Mouse (Mus musculus): ENCODE data around the gene Bmp7. TPM values are rescaled to one million over a fixed set of nuclear protein-coding genes. Genes with fewer than 3 reads are reported as not detected.

The Bmp7 gene
- polyA plus RNA-seq, 1 experiment from 2014 or later: 2.7 TPM

DNA sequence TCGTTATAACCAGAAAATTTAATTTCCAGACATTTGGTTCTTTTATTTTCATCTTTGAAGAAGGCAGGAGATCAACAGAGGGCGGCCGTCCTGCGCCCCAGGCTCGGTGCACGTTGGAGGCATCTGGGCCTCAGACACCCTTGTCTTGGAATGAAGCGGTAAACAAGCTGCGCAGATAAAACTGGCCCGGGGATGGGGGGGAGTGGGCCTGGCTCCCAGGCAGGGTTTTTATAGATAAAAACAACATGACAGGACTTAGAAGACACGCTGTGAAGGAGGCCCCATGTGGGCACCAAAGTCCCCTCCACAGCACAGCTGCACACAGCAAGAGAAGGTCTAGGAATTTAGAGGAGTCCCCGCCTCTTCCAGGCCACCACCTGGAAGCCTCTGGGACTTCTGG is 10.6 kb upstream of the Bmp7 start:
- ATAC-seq (ENCODE audit: low read depth): no peak
- H3K4me1 ChIP-seq (ENCODE audit: control insufficient read depth, low read depth, low read length): no peaks in the 10 kb centered on the region
- H3K4me2 ChIP-seq (ENCODE audit: low read depth, low read length): no peak overlapping the region
- H3K9me3 ChIP-seq (replicated peaks; ENCODE audit: control insufficient read depth, low read length): no peaks in the 10 kb centered on the region
- no peaks in the 10 kb centered on the region for H3K27me3 ChIP-seq (ENCODE audit: control insufficient read depth, insufficient read depth, low read depth, low read length)
- no peak overlapping the region for H3K4me3 ChIP-seq (ENCODE audit: low read depth, low read length)
- WGBS (ENCODE audit: insufficient replicate concordance): 27% methylated on average over 11 of the region's 11 CpGs
- H3K9ac ChIP-seq (ENCODE audit: low read depth, low read length): no peak overlapping the region
- H3K36me3 ChIP-seq (ENCODE audit: control insufficient read depth, insufficient read depth): no peaks in the 10 kb centered on the region
- no peak overlapping the region for H3K27ac ChIP-seq (ENCODE audit: low read length)

DNA sequence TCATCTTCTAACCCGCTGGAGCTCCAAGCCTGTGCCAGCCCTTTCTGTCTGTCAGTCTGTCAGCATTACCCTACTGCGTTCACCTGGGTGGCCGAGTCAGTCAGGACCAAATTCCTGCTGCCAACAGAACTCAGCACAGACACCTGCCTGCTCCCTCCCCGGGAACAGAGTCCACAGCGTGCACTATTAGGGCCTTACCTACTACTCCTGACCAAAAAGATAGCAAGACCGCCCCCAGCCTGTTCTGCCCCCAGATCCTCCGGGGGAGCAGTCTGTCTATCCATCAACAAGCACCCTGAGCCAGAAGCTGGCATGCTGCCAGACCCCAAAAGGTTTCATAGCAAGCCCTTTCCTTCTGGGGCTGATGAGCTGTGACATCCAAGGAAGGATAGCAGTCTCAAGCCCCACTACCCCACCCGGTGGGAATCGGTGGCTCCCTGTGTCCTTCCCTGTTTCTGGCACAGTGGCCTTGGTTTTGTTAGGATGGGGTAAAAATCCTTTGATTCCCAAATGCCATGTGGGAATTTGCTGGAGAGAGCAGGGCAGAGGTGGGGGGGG is 10.1 kb upstream of the Bmp7 start:
- H3K4me2 ChIP-seq (ENCODE audit: low read depth, low read length): no peak overlapping the region
- no peaks in the 10 kb centered on the region for H3K36me3 ChIP-seq (ENCODE audit: control insufficient read depth, insufficient read depth)
- H3K4me1 ChIP-seq (ENCODE audit: control insufficient read depth, low read depth, low read length): no peaks in the 10 kb centered on the region
- 54% methylated on average over 9 of the region's 9 CpGs for WGBS (ENCODE audit: insufficient replicate concordance)
- no peak for ATAC-seq (ENCODE audit: low read depth)
- no peak overlapping the region for H3K4me3 ChIP-seq (ENCODE audit: low read depth, low read length)
- H3K9ac ChIP-seq (ENCODE audit: low read depth, low read length): no peak overlapping the region
- no peaks in the 10 kb centered on the region for H3K9me3 ChIP-seq (replicated peaks; ENCODE audit: control insufficient read depth, low read length)
- no peak overlapping the region for H3K27ac ChIP-seq (ENCODE audit: low read length)
- no peaks in the 10 kb centered on the region for H3K27me3 ChIP-seq (ENCODE audit: control insufficient read depth, insufficient read depth, low read depth, low read length)

- H3K4me1 ChIP-seq (ENCODE audit: control insufficient read depth, low read depth, low read length): no peaks in the 10 kb centered on the region
- 29% methylated on average over 5 of the region's 5 CpGs for WGBS (ENCODE audit: insufficient replicate concordance)
- no peaks in the 10 kb centered on the region for H3K27me3 ChIP-seq (ENCODE audit: control insufficient read depth, insufficient read depth, low read depth, low read length)
- H3K9me3 ChIP-seq (replicated peaks; ENCODE audit: control insufficient read depth, low read length): no peaks in the 10 kb centered on the region
- no peak overlapping the region for H3K9ac ChIP-seq (ENCODE audit: low read depth, low read length)
- no peak overlapping the region for H3K27ac ChIP-seq (ENCODE audit: low read length)
- no peak overlapping the region for H3K4me3 ChIP-seq (ENCODE audit: low read depth, low read length)
- no peaks in the 10 kb centered on the region for H3K36me3 ChIP-seq (ENCODE audit: control insufficient read depth, insufficient read depth)
- ATAC-seq (ENCODE audit: low read depth): no peak
- no peak overlapping the region for H3K4me2 ChIP-seq (ENCODE audit: low read depth, low read length)
Observed at GRCm38 (mm10) chr2:172949051-172949450, 8.9 kb upstream of the Bmp7 start.

- H3K27ac ChIP-seq (ENCODE audit: low read length): no peak overlapping the region
Observed at GRCm38 (mm10) chr2:172940799-172941163, 660 bp upstream of the Bmp7 start.

GRCm38 (mm10) chr2:172939639-172940002 is 500 bp downstream of the Bmp7 start:
- Histone ChIP-seq H3K27ac (ENCODE audit: low read length) (no peak overlapping the region), H3K4me3 (ENCODE audit: low read depth, low read length) (peak overlapping the region; percentile 54), H3K9me3 (replicated peaks; ENCODE audit: control insufficient read depth, low read length) (no peaks in the 10 kb centered on the region), H3K9ac (ENCODE audit: low read depth, low read length) (no peak overlapping the region), H3K27me3 (ENCODE audit: control insufficient read depth, insufficient read depth, low read depth, low read length) (peaks cover 78% of the 10 kb centered on the region), H3K36me3 (ENCODE audit: control insufficient read depth, insufficient read depth) (no peaks in the 10 kb centered on the region), H3K4me2 (ENCODE audit: low read depth, low read length) (peak overlapping the region; percentile 55), H3K4me1 (ENCODE audit: control insufficient read depth, low read depth, low read length) (peaks cover 4% of the 10 kb centered on the region)
- WGBS (ENCODE audit: insufficient replicate concordance): under 1% methylated on average over 26 of the region's 26 CpGs
- no peak for ATAC-seq (ENCODE audit: low read depth)

More at GRCm38 (mm10) chr2:172940799-172941163, 660 bp upstream of the Bmp7 start:
- peak overlapping the region; percentile 55 for H3K4me2 ChIP-seq (ENCODE audit: low read depth, low read length)
- H3K36me3 ChIP-seq (ENCODE audit: control insufficient read depth, insufficient read depth): no peaks in the 10 kb centered on the region
- ATAC-seq (ENCODE audit: low read depth): no peak
- peaks cover 67% of the 10 kb centered on the region for H3K27me3 ChIP-seq (ENCODE audit: control insufficient read depth, insufficient read depth, low read depth, low read length)
- WGBS (ENCODE audit: insufficient replicate concordance): 4% methylated on average over 13 of the region's 13 CpGs
- H3K4me1 ChIP-seq (ENCODE audit: control insufficient read depth, low read depth, low read length): no peaks in the 10 kb centered on the region; the same call in 1 of the 2 replicates
- no peaks in the 10 kb centered on the region for H3K9me3 ChIP-seq (replicated peaks; ENCODE audit: control insufficient read depth, low read length)
- H3K4me3 ChIP-seq (ENCODE audit: low read depth, low read length): peak overlapping the region; percentile 54
- no peak overlapping the region for H3K9ac ChIP-seq (ENCODE audit: low read depth, low read length)

- Histone ChIP-seq H3K27me3 (ENCODE audit: control insufficient read depth, insufficient read depth, low read depth, low read length) (peaks cover 84% of the 10 kb centered on the region), H3K4me2 (ENCODE audit: low read depth, low read length) (peak overlapping the region; percentile 55), H3K27ac (ENCODE audit: low read length) (no peak overlapping the region), H3K9ac (ENCODE audit: low read depth, low read length) (no peak overlapping the region), H3K4me1 (ENCODE audit: control insufficient read depth, low read depth, low read length) (peaks cover 7% of the 10 kb centered on the region), H3K4me3 (ENCODE audit: low read depth, low read length) (peak overlapping the region; percentile 54), H3K36me3 (ENCODE audit: control insufficient read depth, insufficient read depth) (no peaks in the 10 kb centered on the region), H3K9me3 (replicated peaks; ENCODE audit: control insufficient read depth, low read length) (no peaks in the 10 kb centered on the region)
- WGBS (ENCODE audit: insufficient replicate concordance): 1% methylated on average over 57 of the region's 57 CpGs
- peak; percentile 66 for ATAC-seq (ENCODE audit: low read depth)
Observed at GRCm38 (mm10) chr2:172938761-172939638, 1.1 kb downstream of the Bmp7 start.

DNA sequence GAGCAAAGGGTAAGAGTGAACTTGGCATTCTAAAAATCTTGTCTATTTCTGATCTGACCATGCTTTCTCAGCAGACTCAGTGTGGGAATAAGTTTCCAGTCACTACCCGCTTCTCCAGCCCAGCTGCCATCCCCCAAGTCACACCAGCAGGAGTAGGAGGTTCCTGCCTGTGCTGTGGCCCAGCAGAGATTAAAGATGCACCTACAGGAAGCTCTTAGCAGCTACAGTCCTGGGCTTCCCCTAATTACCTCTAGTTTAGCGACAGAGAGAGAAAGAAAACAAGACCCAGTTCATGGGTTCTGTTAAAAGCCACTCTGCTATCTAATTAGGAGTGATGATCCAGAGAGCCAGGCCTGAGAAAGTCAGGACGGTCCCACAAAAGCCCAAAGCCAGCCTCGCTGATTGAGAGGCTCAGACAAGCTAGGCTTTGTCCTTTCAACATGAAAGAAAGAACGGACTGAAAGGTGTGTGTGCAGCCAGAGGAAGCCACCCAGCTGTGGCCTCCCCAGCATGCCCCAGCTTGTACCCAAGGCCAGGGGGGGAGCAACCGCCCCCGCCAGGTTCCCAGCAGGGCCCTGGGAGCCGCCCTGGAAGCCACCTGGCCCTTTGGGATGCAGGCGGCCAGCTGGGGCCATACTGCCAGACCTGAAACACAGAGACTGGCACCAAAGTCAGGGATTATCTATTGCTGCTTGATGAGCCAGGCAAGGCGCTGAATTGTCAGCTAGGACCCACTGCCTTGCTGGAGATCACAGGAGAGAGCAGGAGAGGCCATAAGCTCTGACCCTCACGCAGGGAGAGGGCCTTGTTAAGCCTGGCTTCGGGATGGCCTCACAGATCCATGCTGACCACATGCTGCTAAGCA is 2.6 kb downstream of the Bmp7 start:
- H3K27me3 ChIP-seq (ENCODE audit: control insufficient read depth, insufficient read depth, low read depth, low read length): peaks cover 93% of the 10 kb centered on the region
- H3K4me1 ChIP-seq (ENCODE audit: control insufficient read depth, low read depth, low read length): peaks cover 7% of the 10 kb centered on the region
- 20% methylated on average over 12 of the region's 12 CpGs for WGBS (ENCODE audit: insufficient replicate concordance)
- H3K9ac ChIP-seq (ENCODE audit: low read depth, low read length): no peak overlapping the region
- no peak for ATAC-seq (ENCODE audit: low read depth)
- H3K36me3 ChIP-seq (ENCODE audit: control insufficient read depth, insufficient read depth): no peaks in the 10 kb centered on the region
- no peak overlapping the region for H3K27ac ChIP-seq (ENCODE audit: low read length)
- no peak overlapping the region for H3K4me3 ChIP-seq (ENCODE audit: low read depth, low read length)
- no peak overlapping the region for H3K4me2 ChIP-seq (ENCODE audit: low read depth, low read length)
- H3K9me3 ChIP-seq (replicated peaks; ENCODE audit: control insufficient read depth, low read length): no peaks in the 10 kb centered on the region

- no peak overlapping the region for H3K9ac ChIP-seq (ENCODE audit: low read depth, low read length)
- peaks cover 88% of the 10 kb centered on the region for H3K27me3 ChIP-seq (ENCODE audit: control insufficient read depth, insufficient read depth, low read depth, low read length)
- no peaks in the 10 kb centered on the region for H3K9me3 ChIP-seq (replicated peaks; ENCODE audit: control insufficient read depth, low read length)
- H3K4me3 ChIP-seq (ENCODE audit: low read depth, low read length): no peak overlapping the region
- ATAC-seq (ENCODE audit: low read depth): no peak
- no peak overlapping the region for H3K27ac ChIP-seq (ENCODE audit: low read length)
- no peaks in the 10 kb centered on the region for H3K36me3 ChIP-seq (ENCODE audit: control insufficient read depth, insufficient read depth)
- H3K4me1 ChIP-seq (ENCODE audit: control insufficient read depth, low read depth, low read length): peaks cover 7% of the 10 kb centered on the region
- 59% methylated on average over 5 of the region's 5 CpGs for WGBS (ENCODE audit: insufficient replicate concordance)
- no peak overlapping the region for H3K4me2 ChIP-seq (ENCODE audit: low read depth, low read length)
Observed at GRCm38 (mm10) chr2:172936844-172937243, 3.3 kb downstream of the Bmp7 start.
